Mouse (Mus musculus) embryo, embryonic 9.5 days (tissue): Measurements from ENCODE around the gene Agbl2.
A peak's percentile ranks its signal among the peaks of the same experiment; 100 is the strongest.
"Not testable (repeated sequence)": the region's sequence is repeated elsewhere in the genome, so short reads cannot be mapped to it uniquely, and the experiment has no call there.

Source experiments
- DNase-seq: peaks from one replicate; pipeline ENCODE4 v3.0.0-alpha.2; 2017; ENCODE audit errors: extremely low spot score

Gene Agbl2

DNA sequence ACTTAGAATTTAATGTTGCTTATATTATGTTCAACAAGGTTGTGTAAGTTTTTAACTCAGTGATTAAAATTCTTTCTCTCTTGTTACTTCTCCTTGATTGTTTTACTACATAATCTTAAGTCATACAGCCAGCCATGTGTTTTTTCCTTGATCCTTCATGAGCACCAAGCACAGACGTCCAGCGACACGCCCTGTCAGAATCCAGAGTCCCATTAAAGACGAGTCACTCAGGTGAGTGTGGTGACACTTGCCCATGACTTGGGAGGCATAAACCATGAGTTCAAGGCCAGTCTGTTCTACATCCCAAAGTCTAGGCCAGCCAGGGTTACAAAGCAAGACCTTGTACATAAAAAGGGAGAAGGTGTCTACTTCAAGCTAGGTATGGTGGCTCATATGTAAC is 33.6 kb downstream of the Agbl2 start:
- DNase-seq: no peak

DNA sequence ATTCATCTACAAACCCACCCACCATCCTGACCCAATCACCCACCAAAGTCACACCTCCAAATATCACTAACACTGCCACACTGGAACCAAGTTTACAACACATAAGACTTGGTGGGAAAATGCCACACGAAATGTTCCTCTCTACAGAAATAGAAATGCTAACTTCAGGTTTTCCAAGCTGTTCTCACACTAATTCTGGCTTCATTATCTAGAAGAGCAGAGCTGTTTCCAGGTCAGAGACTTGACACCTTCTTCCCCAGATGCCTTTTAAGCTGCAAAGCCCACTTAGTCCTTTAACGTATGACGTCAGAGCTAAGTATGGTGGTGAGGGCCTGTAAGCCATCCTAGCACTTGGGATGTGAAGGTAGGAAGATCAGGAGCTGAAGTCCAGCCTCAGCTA is 36.2 kb downstream of the Agbl2 start:
- no peak for DNase-seq

DNA sequence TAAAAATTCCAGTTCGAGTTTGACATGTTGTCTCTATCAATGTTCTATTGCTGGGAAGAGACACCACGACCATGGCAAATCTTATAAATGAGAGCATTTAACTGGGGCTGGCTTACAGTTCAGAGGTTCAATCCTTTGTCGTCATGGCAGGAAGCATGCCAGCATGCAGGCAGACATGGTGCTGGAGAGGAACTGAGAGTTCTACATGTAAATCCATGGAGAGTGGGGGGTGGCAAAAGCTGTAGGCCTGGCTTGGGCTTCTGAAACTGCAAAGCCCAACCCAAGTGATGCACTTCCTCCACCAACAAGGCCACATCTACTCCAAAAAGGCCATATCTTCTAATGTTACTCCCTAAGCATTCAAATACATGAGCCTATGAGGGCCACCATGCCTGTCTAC is 38.4 kb downstream of the Agbl2 start:
- DNase-seq: no peak

DNA sequence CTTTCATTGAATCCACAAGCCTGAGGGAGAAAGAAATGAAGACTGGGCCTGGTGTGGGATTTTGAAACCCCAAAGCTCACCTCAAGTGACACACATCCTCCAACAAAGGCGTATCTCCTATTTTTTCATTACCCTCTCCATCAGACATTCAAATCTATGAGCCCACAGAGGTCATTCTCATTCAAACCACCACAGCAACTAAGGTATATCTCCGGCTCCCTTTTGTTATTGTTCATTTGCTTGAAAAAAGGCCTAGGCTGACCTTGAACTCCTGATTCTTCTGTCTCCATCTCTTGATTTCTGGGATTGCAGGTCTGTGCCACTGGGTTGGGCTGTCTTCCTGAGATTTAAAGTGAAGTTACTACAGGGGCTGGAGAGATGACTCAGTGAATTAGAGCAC is 40.5 kb downstream of the Agbl2 start:
- no peak for DNase-seq

DNA sequence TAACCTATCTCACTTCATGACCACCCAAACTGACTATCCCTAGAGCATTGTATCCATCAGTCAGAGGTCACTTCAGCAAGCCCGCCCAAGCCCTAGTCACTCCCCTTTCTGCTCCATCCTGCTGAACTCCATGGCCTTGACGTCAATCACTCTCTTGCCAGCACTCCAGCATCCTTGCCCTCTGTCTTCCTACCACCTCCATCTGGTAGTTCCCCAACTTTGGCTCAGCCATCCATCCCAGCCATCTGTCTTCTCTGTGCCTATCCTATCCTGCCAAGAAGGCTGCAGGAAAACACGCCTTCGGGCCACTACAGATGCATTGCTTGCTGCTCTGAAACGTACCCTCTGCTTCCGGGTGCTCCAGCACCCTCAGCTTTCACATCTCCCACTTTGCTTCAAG is 41.3 kb downstream of the Agbl2 start:
- DNase-seq: no peak

DNA sequence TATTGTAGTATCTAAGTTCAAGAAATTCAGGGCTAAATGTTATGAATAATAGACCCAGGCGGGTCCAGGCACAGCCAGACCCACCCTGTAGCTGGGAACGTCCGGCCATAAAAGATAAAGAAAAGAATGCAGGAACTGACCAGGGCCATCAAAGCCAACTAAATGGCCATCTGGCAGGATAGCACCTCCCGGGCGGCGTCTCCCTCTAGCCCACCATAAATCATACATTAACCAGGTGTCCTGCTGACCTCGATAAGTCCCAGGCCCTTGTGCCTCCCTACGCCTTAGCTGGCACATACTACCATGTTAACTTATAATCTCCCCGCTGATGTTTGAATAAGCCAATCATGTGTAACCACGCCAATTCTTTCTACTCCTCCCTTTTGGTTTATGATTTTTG is 42.0 kb downstream of the Agbl2 start:
- not testable (repeated sequence) for DNase-seq

DNA sequence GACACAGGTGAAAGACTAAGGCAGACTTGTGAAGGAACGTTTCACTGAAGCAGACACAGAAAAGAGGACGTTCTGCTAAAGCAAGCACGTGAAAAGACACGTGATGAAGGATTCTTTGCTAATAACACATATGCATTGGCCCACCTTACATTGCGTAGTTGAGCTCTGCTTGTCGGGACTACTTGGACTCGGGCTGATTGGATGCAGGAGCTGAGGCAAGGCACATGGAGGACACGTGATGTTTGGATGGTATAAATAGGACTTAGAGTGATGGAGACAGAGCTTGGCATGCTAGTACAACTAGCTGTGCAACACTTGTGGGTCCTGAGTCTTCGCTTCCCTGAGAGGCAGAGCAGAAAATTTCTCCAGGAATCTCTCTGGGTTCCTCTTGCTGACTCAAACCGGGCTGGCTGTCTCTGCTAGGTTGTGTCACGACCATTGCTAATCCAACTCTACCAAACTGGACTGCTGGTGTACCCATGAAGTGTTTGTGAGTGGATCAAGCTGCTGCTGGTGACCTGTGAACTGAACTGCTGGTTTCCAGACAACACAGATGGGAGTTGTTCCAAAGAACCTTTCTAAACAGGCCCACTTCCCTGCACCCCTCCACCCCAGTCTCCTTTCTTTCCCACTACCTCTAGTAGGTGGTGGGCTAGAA is 43.1 kb downstream of the Agbl2 start:
- no peak for DNase-seq

DNA sequence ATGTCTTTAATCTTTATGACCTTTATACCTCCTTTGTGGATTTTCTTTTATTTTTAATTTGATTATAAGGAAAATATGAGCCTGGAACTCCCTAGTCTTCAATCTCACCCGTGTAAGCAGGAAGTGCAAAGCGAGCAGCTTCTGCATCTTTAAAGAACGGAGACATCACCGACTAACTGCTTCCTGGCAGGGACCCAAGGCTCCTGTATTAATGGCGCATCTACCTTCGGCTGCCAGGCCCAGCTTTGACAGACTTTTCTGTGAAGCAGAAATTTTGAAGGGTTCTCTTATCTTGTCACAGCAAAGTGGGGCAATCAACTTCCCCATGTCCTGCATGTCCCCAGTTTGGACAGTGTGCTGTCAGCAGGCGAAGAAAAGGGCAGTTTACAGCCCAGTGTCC is 46.2 kb downstream of the Agbl2 start:
- no peak for DNase-seq

DNA sequence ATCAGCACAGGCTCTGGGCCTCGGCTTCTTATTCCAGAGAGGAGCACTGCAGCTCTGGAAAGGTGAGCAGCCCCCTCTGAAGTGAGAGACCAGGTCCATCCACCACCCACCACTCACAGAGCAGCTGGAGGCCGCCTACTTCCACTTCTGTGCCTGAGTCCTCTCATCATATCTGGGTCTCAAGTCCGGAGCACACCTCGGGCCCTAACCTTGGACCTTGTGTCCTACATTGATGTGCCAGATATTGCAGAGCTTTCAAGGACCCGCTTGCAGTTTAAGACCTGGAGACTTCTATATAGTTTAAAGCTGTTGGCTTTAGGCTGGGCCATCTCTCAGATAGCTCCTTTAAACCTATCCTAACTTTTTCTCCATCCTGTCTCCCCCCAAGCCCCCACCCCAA is 51.0 kb downstream of the Agbl2 start:
- DNase-seq: no peak

DNA sequence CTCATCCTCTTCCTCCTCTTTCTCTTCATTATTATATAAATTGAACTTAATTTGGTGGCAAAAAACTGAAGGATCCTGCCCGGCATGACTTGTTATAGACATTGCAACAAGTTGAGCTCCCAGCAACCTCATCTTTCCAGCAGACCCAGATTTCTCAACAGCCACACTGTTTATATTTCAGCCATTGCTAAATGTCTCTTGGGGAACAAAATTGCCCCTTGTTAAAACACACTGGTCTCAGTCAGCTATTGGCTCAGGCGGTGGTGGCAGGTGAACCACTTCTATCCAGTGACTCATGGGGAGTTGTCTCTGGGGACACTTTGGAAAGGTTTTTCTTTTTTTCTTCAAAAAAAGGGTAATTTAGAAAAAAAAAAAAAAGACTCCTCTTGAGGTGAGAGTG is 56.1 kb downstream of the Agbl2 start:
- DNase-seq: no peak

DNA sequence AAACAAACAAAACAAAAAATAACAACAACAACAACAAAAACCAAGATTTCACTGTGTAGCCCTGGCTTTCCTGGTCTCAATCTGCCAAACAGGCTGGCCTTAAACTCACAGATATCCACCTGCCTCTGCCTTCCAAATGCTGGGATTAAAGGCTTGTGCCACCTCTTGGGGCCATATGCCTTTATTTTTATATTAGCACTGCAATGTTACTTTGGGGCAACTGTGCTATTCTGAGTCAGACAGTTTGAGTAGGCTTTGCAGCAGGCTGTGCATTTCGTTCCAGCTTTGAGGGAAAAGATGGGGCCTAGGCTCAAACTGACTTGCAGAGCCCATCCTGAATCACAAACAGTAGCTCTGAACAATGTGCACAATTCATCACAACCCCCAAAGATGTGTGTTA is 61.1 kb downstream of the Agbl2 start:
- no peak for DNase-seq

DNA sequence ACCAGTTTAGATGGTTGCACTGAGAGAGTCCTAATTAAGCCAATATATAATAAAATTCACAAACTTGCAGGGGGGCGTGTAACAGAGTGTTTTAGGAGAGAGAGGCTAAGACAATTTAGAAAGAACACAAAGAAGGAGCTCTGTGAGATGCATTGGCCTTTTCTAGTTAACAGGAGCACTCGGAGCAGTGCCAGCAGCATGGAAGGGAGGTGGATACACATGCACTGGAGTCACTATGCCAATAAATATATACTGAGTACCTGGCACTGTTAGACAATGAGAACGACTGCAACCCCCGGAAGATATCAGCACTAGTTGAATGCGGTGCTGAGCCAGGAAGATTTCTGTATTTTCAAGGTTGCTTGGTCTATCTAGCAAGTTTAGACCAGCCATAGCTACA is 61.7 kb downstream of the Agbl2 start:
- no peak for DNase-seq

DNA sequence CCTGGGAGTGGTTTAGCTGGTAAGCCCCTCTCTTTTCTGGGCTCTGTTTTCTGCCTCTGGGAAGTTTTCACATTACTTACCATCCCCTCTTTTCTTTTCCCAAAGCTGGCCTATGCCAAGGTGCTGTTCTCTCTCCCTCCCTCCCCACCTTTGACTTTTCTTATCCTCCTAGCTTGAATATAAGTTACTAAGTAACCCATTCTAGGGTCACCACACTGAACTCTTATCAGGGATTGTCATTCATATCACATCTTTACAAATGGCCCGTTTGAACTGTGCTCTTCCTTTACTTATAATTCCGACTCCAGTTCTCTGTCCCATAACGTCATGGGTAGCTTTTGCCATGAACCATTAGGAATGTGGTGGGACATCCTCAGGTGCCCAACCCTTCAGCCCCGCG is 62.7 kb downstream of the Agbl2 start:
- no peak for DNase-seq

DNA sequence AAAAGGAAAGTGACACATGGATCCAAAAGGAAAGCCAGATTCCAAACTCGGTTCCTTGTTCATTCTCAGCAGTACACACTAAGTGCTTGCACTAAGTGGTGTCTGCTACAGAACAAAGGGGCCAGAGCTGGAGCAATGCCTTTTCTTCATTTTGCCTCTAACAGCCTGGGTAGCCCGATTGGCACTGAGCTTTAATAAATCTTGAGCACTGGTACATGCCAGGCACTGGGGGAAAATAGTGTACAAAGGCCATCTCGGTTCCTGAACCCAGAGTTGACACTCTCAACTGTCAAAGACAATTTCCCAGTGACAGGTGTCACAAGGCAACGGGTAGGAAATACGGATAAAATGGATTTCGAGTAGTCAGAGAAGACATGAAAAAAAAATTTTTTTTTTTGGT is 63.6 kb downstream of the Agbl2 start:
- DNase-seq: no peak

DNA sequence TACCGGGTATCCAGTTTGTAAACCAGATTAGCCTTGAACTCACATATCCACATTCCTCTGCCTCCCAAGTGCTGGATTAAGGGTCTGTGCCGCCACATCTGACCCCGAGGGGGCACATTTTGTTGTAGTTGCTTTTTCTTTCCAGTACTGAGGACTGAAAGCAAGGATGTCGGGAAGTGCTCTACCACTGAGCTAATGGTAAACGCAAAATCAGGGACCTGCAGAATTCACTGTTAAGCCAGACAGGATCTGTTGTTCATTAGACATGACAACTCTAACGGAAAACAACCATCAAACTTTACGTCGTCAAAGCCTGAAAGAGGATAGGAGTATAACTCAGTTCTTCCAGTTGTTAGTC is 64.0 kb downstream of the Agbl2 start:
- no peak for DNase-seq

DNA sequence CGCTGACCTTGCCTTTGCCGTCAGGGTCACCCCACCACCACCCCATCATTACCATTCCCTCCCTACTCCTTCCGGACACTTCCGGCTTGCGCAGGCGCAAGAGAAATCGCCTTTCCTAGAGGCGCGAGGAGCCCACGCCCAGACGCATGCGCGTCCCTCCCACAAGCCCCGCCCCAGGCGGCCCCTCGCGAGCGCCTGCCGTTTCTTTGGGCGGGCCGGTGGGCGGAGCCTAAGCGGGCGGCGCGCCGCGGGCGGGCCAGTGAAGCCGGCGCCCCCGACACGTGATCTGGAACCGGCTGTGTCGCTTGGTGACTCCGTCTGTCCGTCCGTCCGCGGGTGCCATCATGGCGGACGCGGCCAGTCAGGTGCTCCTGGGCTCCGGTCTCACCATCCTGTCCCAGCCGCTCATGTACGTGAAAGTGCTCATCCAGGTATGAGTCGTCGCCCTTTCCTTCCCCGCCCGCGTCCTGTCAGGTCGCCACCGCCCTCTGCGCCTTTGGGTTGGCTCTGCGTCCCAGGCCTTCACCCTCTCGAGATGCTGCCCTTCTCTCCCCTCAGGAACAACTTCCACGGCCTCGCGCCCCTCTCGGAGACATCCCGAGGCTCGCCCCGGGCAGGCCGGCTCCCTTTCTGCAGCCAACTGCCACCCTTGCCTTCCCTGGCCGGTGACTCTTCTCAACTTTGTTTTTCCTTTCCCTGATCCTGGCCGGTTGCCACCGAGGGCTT is 64.6 kb downstream of the Agbl2 start, which contains the start of gene Mtch2:
Gene Mtch2, plus strand, starts transcription at position 201 of the 726 bp plus-strand sequence.
- peak; percentile 98 for DNase-seq

DNA sequence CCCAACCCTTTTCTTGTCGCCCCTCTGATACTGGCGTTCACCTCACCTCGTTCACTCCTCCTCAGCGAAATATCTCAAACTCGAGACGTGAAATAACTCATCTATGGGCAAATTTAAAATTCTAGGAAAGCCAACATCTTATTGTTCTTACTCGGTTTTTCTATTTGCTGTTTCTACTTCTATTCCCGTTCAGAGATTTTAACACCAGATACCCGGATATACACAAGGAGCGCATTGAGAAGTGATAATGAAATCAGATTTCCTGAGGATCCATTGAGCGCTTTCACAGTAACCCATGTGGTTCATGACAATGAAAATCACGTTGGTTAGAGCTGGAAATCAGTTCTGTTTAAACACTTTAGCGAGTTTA is 65.1 kb downstream of the Agbl2 start:
- no peak for DNase-seq

DNA sequence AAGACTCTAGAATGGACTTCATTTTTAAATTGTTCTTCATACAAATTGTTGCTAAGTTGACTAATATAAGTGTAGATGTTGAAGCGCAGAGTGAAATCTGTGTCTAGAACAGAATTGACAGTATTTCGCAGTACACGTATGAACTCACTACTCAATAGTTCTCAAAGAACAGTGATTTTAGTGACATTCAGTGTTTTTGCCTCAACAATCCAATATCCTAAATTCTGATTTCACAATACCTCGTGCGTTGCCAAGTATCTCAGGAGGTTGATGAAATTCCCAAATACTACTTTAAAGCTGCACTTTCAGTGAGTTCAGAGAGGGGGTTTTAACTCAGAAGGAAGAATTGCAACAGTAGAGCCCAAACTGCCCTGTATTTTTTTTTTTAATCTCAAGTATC is 65.8 kb downstream of the Agbl2 start:
- DNase-seq: no peak

DNA sequence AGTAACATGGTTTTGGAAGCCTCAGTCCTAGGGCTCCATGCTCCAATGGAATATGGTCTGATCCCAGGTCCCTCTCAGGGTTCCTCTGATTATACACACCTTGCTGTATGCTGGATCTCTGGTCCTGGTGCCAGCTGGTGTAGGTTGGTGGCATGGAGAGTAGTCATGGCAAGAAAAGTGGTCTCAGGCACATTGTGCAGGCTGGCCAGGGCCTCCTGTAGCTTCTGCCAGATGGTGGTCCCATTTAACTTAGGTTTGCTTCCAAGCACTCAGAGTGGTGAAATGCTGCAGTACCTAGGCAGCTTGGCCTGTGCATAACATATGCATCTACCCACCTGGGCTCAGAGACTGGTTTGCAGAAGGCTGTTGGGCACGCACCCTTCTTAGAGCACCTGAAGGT is 67.9 kb downstream of the Agbl2 start:
- no peak for DNase-seq

DNA sequence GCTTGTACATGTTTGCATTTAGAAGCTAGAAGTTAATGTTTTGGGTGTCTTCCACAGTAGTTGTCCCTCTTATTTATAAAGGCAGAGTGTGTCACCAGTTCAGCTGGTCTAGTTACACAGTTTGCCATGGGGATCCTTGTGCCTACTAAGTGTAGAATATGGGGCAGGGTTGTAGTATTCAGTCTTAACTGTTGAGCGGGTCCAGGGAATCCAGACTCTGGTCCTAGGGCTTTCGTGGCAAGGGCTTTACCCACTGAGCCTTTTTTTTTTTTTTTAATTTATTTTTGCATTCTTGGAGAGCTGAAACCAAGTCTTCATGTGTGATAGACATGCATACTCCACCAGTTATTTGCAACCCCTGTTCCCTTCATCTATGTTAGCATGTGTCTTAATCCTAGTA is 79.0 kb downstream of the Agbl2 start:
- no peak for DNase-seq

DNA sequence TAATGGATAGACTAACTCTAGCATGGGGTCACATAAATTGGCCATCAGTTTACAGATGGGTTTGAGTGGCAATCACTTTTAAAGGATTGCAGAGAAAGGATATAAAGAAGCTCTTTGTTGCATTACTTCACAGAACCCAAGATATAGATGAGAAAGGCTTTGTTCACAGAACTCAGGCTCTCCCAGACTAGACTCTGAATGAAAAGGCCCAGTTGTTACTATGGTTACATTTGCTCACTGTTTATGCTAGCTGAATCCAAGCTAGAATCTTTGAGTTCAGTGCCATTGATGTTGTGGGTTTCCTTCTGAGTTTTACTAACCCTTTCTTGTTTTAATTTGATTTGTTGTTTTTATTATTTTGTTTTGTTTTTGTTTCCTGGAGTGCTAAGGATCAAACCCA is 81.7 kb downstream of the Agbl2 start:
- no peak for DNase-seq

DNA sequence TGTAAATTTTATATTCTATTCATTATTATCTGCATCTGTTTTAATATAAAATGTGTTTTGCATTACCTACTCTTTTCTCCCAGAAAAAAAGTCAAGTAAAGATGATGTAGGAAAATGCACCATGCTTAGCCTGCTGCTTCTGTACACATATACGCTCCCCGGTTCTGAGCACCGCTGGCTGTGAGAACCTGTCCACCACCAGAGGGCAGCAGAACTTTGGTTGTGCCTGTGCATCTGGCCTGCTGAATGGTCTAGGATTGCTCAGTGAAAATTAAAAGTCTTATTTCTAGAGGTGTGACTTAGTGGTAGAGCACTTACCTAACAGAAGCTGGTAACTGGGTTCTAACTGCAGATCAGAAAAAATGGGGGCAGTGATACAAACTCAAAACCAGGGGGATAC is 84.0 kb downstream of the Agbl2 start:
- peak; percentile 76 for DNase-seq

DNA sequence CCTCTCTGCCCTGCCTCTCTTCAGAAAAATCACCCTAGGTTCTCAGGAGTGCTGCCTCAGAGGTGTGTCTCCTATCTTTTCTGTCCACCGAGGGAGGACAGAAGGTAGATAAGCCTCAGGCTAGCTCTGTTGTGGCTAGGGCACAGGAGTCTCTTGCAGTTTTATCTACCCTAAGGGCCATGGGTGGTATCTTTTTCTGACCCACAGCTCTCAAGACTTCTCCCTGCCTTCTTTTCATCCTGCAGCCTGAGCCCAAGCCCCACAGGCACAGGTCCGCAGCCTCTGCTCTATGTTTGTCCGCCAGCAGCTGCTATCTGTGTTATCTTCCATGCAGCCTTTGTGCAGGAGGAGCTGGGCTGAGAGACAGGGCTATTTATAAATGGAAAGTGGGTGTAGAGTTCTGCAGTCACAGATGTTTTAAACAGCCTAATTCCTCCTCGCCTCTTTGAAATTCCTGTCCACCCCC is 87.6 kb downstream of the Agbl2 start:
- no peak for DNase-seq
